Mouse (Mus musculus): ENCODE data around the gene Vcp.

DNA sequence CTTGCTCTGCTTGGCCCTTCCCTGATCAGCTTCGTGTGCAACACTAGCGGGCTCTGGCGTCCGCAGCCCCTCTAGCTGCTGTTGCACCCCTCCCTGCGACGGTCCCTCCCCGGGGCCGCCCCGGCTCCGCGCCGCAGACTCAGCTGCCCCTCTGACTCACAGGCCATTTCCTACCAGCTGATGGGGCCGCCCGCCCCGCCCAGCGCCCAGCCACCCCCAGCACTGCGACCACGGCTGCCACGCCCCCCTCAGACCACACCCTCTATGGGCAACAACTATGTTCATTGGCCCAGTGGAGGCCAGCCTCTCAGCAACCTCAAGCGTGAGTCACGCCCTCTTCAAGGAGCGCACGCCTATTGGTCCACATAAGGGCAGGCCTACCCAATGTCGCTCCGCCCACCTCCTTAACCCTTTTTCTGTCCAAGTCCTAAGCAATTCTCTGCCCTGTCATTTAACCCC lies 39.8 kb upstream of the Vcp start:
- TF ChIP-seq POLR2A (IDR thresholded peaks at IDR 0.05; ENCODE audit: borderline replicate concordance, extremely low read depth, low read depth, low read length) (peak; percentile 76), CTCF (IDR thresholded peaks at IDR 0.05; ENCODE audit: insufficient read depth, low read length) (no peak)

All from lung, adult 2 months (tissue).